Mouse (Mus musculus): ENCODE results near the gene Sumo2. TPM values are rescaled to one million over a fixed set of nuclear protein-coding genes. Genes with fewer than 3 reads are reported as not detected.
A peak's percentile ranks its signal among the peaks of the same experiment; 100 is the strongest.

The Sumo2 gene
- polyA plus RNA-seq, 1 experiment from 2014 or later, result 891 TPM

DNA sequence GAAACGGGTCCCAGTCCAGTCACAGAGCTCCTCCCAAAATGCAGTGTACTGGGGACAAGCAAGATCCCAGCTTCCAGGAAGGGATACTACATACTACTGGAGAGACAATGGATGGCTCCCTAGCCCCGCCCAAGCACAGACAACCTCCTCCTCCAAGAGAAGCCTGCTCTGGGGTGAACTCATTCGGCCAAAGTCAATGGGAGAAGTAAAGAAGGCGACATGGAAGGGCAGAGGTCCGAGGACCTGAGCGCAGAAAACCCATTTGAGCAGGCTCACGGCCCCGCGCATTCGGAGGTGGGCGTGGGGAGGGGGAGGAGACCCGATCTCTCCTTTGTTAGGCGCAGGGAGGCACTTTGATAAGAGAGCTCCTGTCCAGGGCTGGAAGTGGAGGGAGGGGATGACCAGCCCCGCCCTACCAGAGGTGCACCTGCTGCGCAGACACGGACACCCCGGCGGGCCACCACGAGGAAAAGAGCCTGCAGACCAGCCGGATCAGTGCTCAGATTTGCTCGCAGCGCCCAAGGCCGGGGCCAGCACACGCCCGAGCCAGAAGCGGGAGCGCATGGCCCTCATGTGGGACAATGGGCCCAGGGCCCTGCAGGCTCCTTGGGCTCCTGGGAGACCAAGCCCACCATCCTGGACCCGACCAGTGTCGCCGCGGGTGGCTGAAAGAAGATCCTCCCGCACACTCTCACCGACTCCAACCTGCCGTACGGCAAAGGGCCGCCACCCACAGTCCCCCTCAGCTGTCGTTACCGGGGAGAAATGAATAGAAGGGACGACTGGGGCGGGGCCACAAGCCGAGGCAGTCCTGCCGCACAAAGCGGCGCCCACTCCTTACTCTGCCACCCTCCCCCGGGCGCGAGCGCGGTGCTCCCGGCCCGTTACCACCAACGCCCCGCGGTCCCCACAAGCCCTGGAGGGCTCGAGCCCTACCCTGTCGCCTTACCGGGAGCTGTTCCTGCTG, 22.5 kb downstream of the Sumo2 start:
- WGBS, result under 1% methylated on average over 57 of the region's 57 CpGs
- H3K27ac ChIP-seq (ENCODE audit: low read depth), result peak overlapping the region; percentile 85
- H3K4me2 ChIP-seq (ENCODE audit: low read length), result peak overlapping the region; percentile 92
- H3K4me3 ChIP-seq (ENCODE audit: low read depth, low read length), result peak overlapping the region; percentile 96
- no peaks in the 10 kb centered on the region for H3K27me3 ChIP-seq (replicated peaks; ENCODE audit: control insufficient read depth, insufficient read depth, low read length)
- H3K4me1 ChIP-seq (replicated peaks; ENCODE audit: control insufficient read depth, insufficient read depth, low read length), result peaks cover 38% of the 10 kb centered on the region
- ATAC-seq (replicated peaks; ENCODE audit: low FRiP score, low TSS enrichment, low read depth), result peak; percentile 50
- no peaks in the 10 kb centered on the region for H3K9me3 ChIP-seq (ENCODE audit: control insufficient read depth, low read length)
- DNase-seq (ENCODE audit: low spot score), result peak; percentile 83
- H3K36me3 ChIP-seq (ENCODE audit: control insufficient read depth, insufficient read depth, low read length), result no peaks in the 10 kb centered on the region
- H3K9ac ChIP-seq (ENCODE audit: low read length), result peak overlapping the region; percentile 98

DNA sequence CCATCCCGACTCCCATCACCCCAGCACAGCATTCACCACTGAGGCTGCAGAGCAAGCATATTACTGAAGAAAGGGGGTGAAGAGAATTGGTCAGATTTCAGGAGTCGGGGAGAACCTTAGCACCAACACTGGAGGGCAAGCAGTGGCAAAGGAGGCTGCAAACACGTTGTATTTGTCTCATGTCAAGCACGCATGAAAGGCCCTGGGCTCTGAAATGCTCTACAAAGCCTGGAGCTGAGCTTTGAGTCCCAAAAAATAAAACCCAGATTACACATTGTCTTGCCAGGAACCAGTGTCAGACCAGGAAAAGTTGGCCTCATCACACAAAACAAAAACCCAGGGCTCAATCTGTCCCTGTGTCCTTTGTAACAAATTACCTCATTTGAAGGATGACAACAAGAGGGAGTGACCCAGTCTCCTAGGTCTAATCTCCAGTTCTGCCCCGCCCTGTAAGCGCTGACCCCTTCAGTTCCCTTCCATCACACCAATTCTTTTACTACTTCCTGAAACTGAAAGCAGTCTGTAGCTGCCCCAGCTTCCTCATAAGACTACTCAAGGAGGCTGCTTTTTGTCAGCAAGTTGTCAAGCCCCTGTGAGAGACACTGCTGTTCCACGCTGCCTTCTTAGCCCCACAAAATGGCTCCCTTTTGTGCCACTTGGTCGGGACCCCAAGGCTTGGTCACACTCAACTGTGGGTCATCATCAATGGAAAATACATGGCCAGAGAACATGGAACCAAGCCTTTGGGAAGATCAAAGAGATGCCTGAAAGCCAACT, 23.5 kb downstream of the Sumo2 start:
- peak overlapping the region; percentile 85 for H3K27ac ChIP-seq (ENCODE audit: low read depth)
- H3K9ac ChIP-seq (ENCODE audit: low read length), result peak overlapping the region; percentile 98
- ATAC-seq (replicated peaks; ENCODE audit: low FRiP score, low TSS enrichment, low read depth), result no peak
- H3K27me3 ChIP-seq (replicated peaks; ENCODE audit: control insufficient read depth, insufficient read depth, low read length), result no peaks in the 10 kb centered on the region
- H3K9me3 ChIP-seq (ENCODE audit: control insufficient read depth, low read length), result no peaks in the 10 kb centered on the region
- no peaks in the 10 kb centered on the region for H3K36me3 ChIP-seq (ENCODE audit: control insufficient read depth, insufficient read depth, low read length)
- H3K4me1 ChIP-seq (replicated peaks; ENCODE audit: control insufficient read depth, insufficient read depth, low read length), result peaks cover 38% of the 10 kb centered on the region
- peak; percentile 76 for DNase-seq (ENCODE audit: low spot score)
- WGBS, result 20% methylated on average over 8 of the region's 8 CpGs
- peak overlapping the region; percentile 96 for H3K4me3 ChIP-seq (ENCODE audit: low read depth, low read length)
- peak overlapping the region; percentile 92 for H3K4me2 ChIP-seq (ENCODE audit: low read length)

DNA sequence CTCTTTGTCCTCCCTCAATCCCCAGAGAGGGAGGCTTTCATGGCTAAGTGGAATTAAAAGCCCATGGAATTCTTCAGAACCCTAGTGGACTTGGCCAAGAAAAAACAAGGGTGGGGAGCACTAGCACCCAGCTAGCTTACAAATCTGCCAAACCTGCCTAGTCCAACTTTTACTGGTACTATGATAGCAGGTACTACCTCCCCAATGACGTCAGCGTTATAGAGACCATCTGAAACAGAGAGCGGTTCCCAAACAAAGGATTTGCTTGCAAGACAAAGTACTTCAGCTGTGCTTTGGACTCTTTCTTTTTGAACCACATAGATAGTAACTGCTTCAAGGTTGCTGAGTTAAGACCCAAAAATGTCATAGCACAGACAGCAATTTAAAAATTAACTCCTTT, 24.1 kb downstream of the Sumo2 start:
- WGBS, result 42% methylated on average over 3 of the region's 3 CpGs
- ATAC-seq (replicated peaks; ENCODE audit: low FRiP score, low TSS enrichment, low read depth) (no peak), DNase-seq (ENCODE audit: low spot score) (no peak)
- Histone ChIP-seq H3K36me3 (ENCODE audit: control insufficient read depth, insufficient read depth, low read length) (no peaks in the 10 kb centered on the region), H3K27ac (ENCODE audit: low read depth) (peak overlapping the region; percentile 85; the same call in 1 of the 2 replicates), H3K4me1 (replicated peaks; ENCODE audit: control insufficient read depth, insufficient read depth, low read length) (peaks cover 38% of the 10 kb centered on the region), H3K4me2 (ENCODE audit: low read length) (peak overlapping the region; percentile 92), H3K27me3 (replicated peaks; ENCODE audit: control insufficient read depth, insufficient read depth, low read length) (no peaks in the 10 kb centered on the region), H3K9ac (ENCODE audit: low read length) (peak overlapping the region; percentile 98), H3K9me3 (ENCODE audit: control insufficient read depth, low read length) (no peaks in the 10 kb centered on the region), H3K4me3 (ENCODE audit: low read depth, low read length) (peak overlapping the region; percentile 96)

DNA sequence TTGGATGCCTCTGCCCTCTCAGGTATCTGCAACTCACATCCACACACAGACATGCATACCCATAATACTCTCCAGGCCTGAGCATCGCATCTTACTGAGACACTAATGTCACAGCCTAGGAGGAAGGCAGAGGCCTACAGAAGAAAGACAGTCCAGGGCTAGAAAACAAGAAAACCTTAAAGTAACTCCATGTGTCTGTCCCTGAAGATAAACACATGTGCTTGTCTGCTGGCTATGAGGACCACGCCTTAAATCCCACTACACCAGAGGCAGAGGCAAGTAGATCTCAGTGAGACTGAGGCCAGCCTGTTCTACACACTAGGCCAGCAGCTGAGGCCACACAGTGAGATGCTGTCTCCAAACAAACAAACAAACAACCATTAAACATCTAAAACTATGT, 25.0 kb downstream of the Sumo2 start:
- no peaks in the 10 kb centered on the region for H3K9me3 ChIP-seq (ENCODE audit: control insufficient read depth, low read length)
- H3K4me1 ChIP-seq (replicated peaks; ENCODE audit: control insufficient read depth, insufficient read depth, low read length), result peaks cover 38% of the 10 kb centered on the region
- no peak for DNase-seq (ENCODE audit: low spot score)
- no peak for ATAC-seq (replicated peaks; ENCODE audit: low FRiP score, low TSS enrichment, low read depth)
- H3K4me3 ChIP-seq (ENCODE audit: low read depth, low read length), result peak overlapping the region; percentile 96
- H3K4me2 ChIP-seq (ENCODE audit: low read length), result peak overlapping the region; percentile 92
- no peaks in the 10 kb centered on the region for H3K27me3 ChIP-seq (replicated peaks; ENCODE audit: control insufficient read depth, insufficient read depth, low read length)
- H3K9ac ChIP-seq (ENCODE audit: low read length), result no peak overlapping the region
- 0 out of 2 replicates have a peak overlapping the region, but pooled peaks have one; percentile 7 for H3K27ac ChIP-seq (ENCODE audit: low read depth)
- H3K36me3 ChIP-seq (ENCODE audit: control insufficient read depth, insufficient read depth, low read length), result no peaks in the 10 kb centered on the region
- WGBS, result 49% methylated on average over 2 of the region's 2 CpGs

DNA sequence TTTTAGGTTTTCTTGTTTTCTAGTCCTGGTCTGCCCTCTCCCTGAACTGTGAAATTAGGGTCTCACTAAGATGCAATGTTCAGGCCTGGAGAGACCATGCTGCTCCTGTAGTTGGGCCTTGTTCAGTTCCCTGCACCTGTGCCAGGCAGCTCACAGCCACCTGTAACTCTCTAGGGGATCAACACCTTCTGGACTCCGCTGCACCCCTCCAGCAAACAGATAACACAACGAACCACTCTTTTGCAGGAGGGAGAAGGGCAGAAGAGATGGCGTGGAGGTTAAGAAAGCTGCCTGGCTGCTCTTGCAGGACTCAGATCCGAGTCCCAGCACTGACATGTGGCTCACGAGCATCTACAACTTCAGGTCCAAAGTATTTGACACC, 25.6 kb downstream of the Sumo2 start:
- ATAC-seq (replicated peaks; ENCODE audit: low FRiP score, low TSS enrichment, low read depth) (no peak), DNase-seq (ENCODE audit: low spot score) (no peak)
- Histone ChIP-seq H3K4me1 (replicated peaks; ENCODE audit: control insufficient read depth, insufficient read depth, low read length) (peaks cover 38% of the 10 kb centered on the region), H3K9ac (ENCODE audit: low read length) (no peak overlapping the region), H3K4me2 (ENCODE audit: low read length) (peak overlapping the region; percentile 92), H3K27me3 (replicated peaks; ENCODE audit: control insufficient read depth, insufficient read depth, low read length) (no peaks in the 10 kb centered on the region), H3K27ac (ENCODE audit: low read depth) (peak overlapping the region; percentile 67; the same call in 1 of the 2 replicates), H3K36me3 (ENCODE audit: control insufficient read depth, insufficient read depth, low read length) (no peaks in the 10 kb centered on the region), H3K4me3 (ENCODE audit: low read depth, low read length) (no peak overlapping the region), H3K9me3 (ENCODE audit: control insufficient read depth, low read length) (no peaks in the 10 kb centered on the region)
- WGBS, result 52% methylated on average over 5 of the region's 5 CpGs

DNA sequence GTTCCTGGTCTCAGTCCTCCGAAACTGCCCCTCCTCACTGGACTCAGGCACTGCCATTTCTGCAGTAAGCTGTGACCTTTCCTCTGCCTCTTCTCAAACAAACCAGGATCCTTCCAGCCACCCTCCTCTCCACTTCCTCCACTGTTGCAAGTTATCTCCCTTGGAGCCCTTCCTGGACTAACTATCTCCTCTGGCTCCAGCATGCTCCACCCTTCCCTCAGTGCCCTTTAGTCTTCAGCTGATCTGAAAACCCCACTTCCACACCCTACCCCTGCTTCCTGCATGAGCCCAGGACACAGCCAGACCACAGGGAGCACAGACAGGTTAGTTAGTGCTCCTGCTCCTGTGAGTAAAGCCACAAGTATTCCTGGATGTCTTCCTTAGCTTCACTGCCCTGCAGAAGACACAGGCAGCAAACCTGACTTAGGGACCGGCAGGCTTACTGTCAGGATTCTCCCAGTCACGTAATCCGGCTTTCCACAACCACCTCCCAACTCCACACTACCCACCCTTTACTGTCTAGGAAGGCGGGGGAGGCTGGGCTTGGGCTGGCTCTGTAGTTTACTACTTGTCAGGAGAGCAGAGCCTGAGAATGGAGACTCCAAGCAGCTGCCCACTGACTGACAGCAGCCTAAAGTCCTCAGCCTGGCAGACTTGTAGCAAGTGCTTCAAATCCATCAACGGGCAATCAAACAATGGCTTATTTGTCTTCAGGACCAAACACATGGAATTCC, 26.1 kb downstream of the Sumo2 start:
- DNase-seq (ENCODE audit: low spot score), result peak; percentile 66
- Histone ChIP-seq H3K4me3 (ENCODE audit: low read depth, low read length) (no peak overlapping the region), H3K4me2 (ENCODE audit: low read length) (peak overlapping the region; percentile 92), H3K36me3 (ENCODE audit: control insufficient read depth, insufficient read depth, low read length) (no peaks in the 10 kb centered on the region), H3K4me1 (replicated peaks; ENCODE audit: control insufficient read depth, insufficient read depth, low read length) (peaks cover 38% of the 10 kb centered on the region), H3K9ac (ENCODE audit: low read length) (no peak overlapping the region; the same call in 1 of the 2 replicates), H3K27ac (ENCODE audit: low read depth) (peak overlapping the region; percentile 67), H3K9me3 (ENCODE audit: control insufficient read depth, low read length) (no peaks in the 10 kb centered on the region), H3K27me3 (replicated peaks; ENCODE audit: control insufficient read depth, insufficient read depth, low read length) (no peaks in the 10 kb centered on the region)
- ATAC-seq (replicated peaks; ENCODE audit: low FRiP score, low TSS enrichment, low read depth), result no peak
- WGBS, result 26% methylated on average over 6 of the region's 6 CpGs

DNA sequence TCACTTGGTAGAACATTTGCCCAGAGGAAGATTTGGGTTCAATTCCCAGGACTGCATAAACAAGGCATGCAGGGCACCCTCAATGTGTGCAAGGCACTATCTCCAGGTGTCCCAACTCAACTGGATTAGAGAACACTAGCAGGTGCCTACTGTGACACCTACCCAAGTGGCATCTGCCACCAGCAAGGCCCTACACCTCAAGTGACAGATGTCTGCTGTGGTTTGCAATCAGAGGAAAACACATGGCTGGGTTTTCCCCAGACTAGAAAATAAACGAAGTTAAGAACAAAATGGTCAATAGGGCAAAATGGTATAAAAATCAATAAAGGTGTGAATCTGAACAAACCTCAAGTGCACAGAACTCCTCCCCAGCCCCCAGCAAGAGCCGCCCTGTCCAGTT, 28.0 kb downstream of the Sumo2 start:
- H3K9ac ChIP-seq (ENCODE audit: low read length), result no peak overlapping the region
- H3K36me3 ChIP-seq (ENCODE audit: control insufficient read depth, insufficient read depth, low read length), result peaks cover 5% of the 10 kb centered on the region; the same call in 1 of the 2 replicates
- no peaks in the 10 kb centered on the region for H3K27me3 ChIP-seq (replicated peaks; ENCODE audit: control insufficient read depth, insufficient read depth, low read length)
- H3K4me2 ChIP-seq (ENCODE audit: low read length), result no peak overlapping the region
- H3K27ac ChIP-seq (ENCODE audit: low read depth), result no peak overlapping the region
- WGBS, result 77% methylated on average over 2 of the region's 2 CpGs
- peaks cover 37% of the 10 kb centered on the region for H3K4me1 ChIP-seq (replicated peaks; ENCODE audit: control insufficient read depth, insufficient read depth, low read length)
- ATAC-seq (replicated peaks; ENCODE audit: low FRiP score, low TSS enrichment, low read depth) (no peak), DNase-seq (ENCODE audit: low spot score) (no peak)
- no peak overlapping the region for H3K4me3 ChIP-seq (ENCODE audit: low read depth, low read length)
- H3K9me3 ChIP-seq (ENCODE audit: control insufficient read depth, low read length), result no peaks in the 10 kb centered on the region

DNA sequence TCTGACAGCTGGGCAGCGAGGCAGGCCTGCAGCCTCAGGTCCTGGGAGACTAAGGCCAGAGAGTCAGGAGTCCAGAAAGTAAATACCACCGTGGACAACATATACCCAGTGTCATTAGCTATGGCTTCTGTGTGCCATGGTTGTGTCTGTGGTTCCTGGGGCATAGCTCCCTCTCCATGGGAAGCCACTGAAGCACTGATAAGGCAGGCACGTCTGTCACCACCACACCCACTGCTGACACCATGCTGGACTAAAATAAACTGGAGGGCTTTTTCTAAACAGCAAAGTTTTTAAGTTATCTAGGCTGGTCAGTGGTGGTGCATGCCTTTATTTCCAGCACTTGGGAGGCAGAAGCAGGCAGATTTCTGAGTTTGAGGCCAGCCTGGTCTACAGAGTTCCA, 29.5 kb downstream of the Sumo2 start:
- no peaks in the 10 kb centered on the region for H3K9me3 ChIP-seq (ENCODE audit: control insufficient read depth, low read length)
- no peak overlapping the region for H3K27ac ChIP-seq (ENCODE audit: low read depth)
- H3K4me2 ChIP-seq (ENCODE audit: low read length), result no peak overlapping the region
- no peak overlapping the region for H3K9ac ChIP-seq (ENCODE audit: low read length)
- no peak for DNase-seq (ENCODE audit: low spot score)
- no peak overlapping the region for H3K4me3 ChIP-seq (ENCODE audit: low read depth, low read length)
- no peak for ATAC-seq (replicated peaks; ENCODE audit: low FRiP score, low TSS enrichment, low read depth)
- no peaks in the 10 kb centered on the region for H3K27me3 ChIP-seq (replicated peaks; ENCODE audit: control insufficient read depth, insufficient read depth, low read length)
- H3K4me1 ChIP-seq (replicated peaks; ENCODE audit: control insufficient read depth, insufficient read depth, low read length), result peaks cover 22% of the 10 kb centered on the region
- H3K36me3 ChIP-seq (ENCODE audit: control insufficient read depth, insufficient read depth, low read length), result peaks cover 18% of the 10 kb centered on the region
- 73% methylated on average over 3 of the region's 3 CpGs for WGBS

Measured in intestine, embryonic 14.5 days (tissue).